Mouse (Mus musculus) thymus, adult 2 months (tissue): ENCODE data around the gene Efnb3. TPM values are rescaled to one million over a fixed set of nuclear protein-coding genes. Genes with fewer than 3 reads are reported as not detected.

Experiments
- DNase-seq: peaks from one replicate; pipeline ENCODE4 v3.0.0; 2021
- H3K27ac ChIP-seq: fragments of 200-500 bp; 2 replicates; pipeline ENCODE4 v1.5.1; 2012; ENCODE audit warnings: low read length, control low read depth; ENCODE audit not compliant: control insufficient read depth, insufficient read depth
- H3K27me3 ChIP-seq: fragments of 200-500 bp; 2 replicates; pipeline ENCODE4 v1.6.1; 2012; ENCODE audit warnings: mild to moderate bottlenecking, low read length, moderate library complexity, mixed read lengths; ENCODE audit not compliant: control insufficient read depth, insufficient read depth
- H3K36me3 ChIP-seq: fragments of 200-500 bp; 2 replicates; pipeline ENCODE4 v1.6.1; 2012; ENCODE audit warnings: mild to moderate bottlenecking, low read length, moderate library complexity; ENCODE audit not compliant: control insufficient read depth, insufficient read depth
- H3K4me1 ChIP-seq: fragments of 200-500 bp; replicated peaks from 2 replicates; pipeline ENCODE4 v1.6.1; 2012; ENCODE audit warnings: low read length; ENCODE audit not compliant: control insufficient read depth, insufficient read depth
- H3K4me3 ChIP-seq: fragments of 200-500 bp; 2 replicates; pipeline ENCODE4 v1.5.1; 2012; ENCODE audit warnings: mild to moderate bottlenecking, low read length, control low read depth, moderate library complexity; ENCODE audit not compliant: control insufficient read depth, insufficient read depth
- CTCF ChIP-seq: fragments of 200-500 bp; IDR thresholded peaks from 2 replicates; pipeline ENCODE4 v1.5.1; 2012; ENCODE audit warnings: mild to moderate bottlenecking, control low read depth, low read length, moderate library complexity, borderline replicate concordance; ENCODE audit not compliant: control insufficient read depth, poor library complexity, insufficient read depth; ENCODE audit errors: extremely low read depth
- POLR2A ChIP-seq: fragments of 200-500 bp; IDR thresholded peaks from 2 replicates; pipeline ENCODE4 v1.6.1; 2012; ENCODE audit warnings: mild to moderate bottlenecking, low read length, control low read depth, moderate library complexity; ENCODE audit not compliant: control insufficient read depth, poor library complexity, insufficient read depth; ENCODE audit errors: extremely low read depth
- WGBS: fragments of 180-500 bp; shearing (Covaris S2); methylation state at CpG from one replicate; pipeline ENCODE4 v1.1.7; 2018; 5-methylcytosine and 5-hydroxymethylcytosine counted together
- polyA plus RNA-seq: library from polyadenylated mRNA; depleted of rRNA; stranded (reverse); fragments of >200 nt; gene quantifications from 2 replicates; pipeline ENCODE4 v1.2.3, GENCODE M21; 2012

Efnb3 gene
- polyA plus RNA-seq, 1 experiment: 8.7 TPM

- Histone ChIP-seq H3K4me1 (no peaks in the 10 kb centered on the region), H3K27ac (no peak overlapping the region), H3K36me3 (peaks cover 26% of the 10 kb centered on the region), H3K27me3 (no peaks in the 10 kb centered on the region), H3K4me3 (no peak overlapping the region)
- DNase-seq: no peak
- no peak for TF ChIP-seq CTCF
- no peak for TF ChIP-seq POLR2A
- 96% methylated on average over 6 of the region's 6 CpGs for WGBS
Observed at GRCm38 (mm10) chr11:69594853-69595252, 34.8 kb upstream of the Efnb3 start.

- DNase-seq: no peak
- no peak overlapping the region for H3K27ac ChIP-seq
- H3K4me3 ChIP-seq: no peak overlapping the region
- TF ChIP-seq CTCF: no peak
- TF ChIP-seq POLR2A: no peak
- H3K36me3 ChIP-seq: peaks cover 46% of the 10 kb centered on the region
- WGBS: 88% methylated on average over 4 of the region's 4 CpGs
- no peaks in the 10 kb centered on the region for H3K4me1 ChIP-seq
- no peaks in the 10 kb centered on the region for H3K27me3 ChIP-seq
Observed at GRCm38 (mm10) chr11:69592799-69593198, 32.8 kb upstream of the Efnb3 start.

- no peak overlapping the region for H3K27ac ChIP-seq
- WGBS: 93% methylated on average over 7 of the region's 7 CpGs
- no peak for TF ChIP-seq POLR2A
- no peak for TF ChIP-seq CTCF
- no peak for DNase-seq
- no peak overlapping the region for H3K4me3 ChIP-seq
- no peaks in the 10 kb centered on the region for H3K4me1 ChIP-seq
- no peaks in the 10 kb centered on the region for H3K27me3 ChIP-seq
- H3K36me3 ChIP-seq: peaks cover 54% of the 10 kb centered on the region
Observed at GRCm38 (mm10) chr11:69591899-69592637, 32.1 kb upstream of the Efnb3 start.

- no peak for DNase-seq
- no peaks in the 10 kb centered on the region for H3K27me3 ChIP-seq
- 94% methylated on average over 3 of the region's 3 CpGs for WGBS
- TF ChIP-seq POLR2A: no peak
- TF ChIP-seq CTCF: no peak
- no peak overlapping the region for H3K4me3 ChIP-seq
- H3K27ac ChIP-seq: no peak overlapping the region
- H3K36me3 ChIP-seq: peaks cover 60% of the 10 kb centered on the region
- H3K4me1 ChIP-seq: no peaks in the 10 kb centered on the region
Observed at GRCm38 (mm10) chr11:69591424-69591823, 31.4 kb upstream of the Efnb3 start.

GRCm38 (mm10) chr11:69590622-69591021 lies 30.6 kb upstream of the Efnb3 start:
- Histone ChIP-seq H3K27ac (no peak overlapping the region), H3K4me1 (no peaks in the 10 kb centered on the region), H3K36me3 (peaks cover 60% of the 10 kb centered on the region), H3K4me3 (no peak overlapping the region), H3K27me3 (no peaks in the 10 kb centered on the region)
- WGBS: 99% methylated on average over 8 of the region's 8 CpGs
- TF ChIP-seq CTCF: no peak
- no peak for DNase-seq

- no peak for TF ChIP-seq POLR2A
- no peak for TF ChIP-seq CTCF
- Histone ChIP-seq H3K36me3 (peaks cover 60% of the 10 kb centered on the region), H3K27ac (no peak overlapping the region), H3K4me1 (no peaks in the 10 kb centered on the region; the same call in 1 of the 2 replicates), H3K4me3 (no peak overlapping the region), H3K27me3 (no peaks in the 10 kb centered on the region)
- 96% methylated on average over 22 of the region's 22 CpGs for WGBS
- DNase-seq: no peak
Observed at GRCm38 (mm10) chr11:69589207-69589834, 29.3 kb upstream of the Efnb3 start.
